Mouse (Mus musculus) forebrain, embryonic 11.5 days (tissue): ENCODE results near the gene Ifnl3. TPM values are rescaled to one million over a fixed set of nuclear protein-coding genes. Genes with fewer than 3 reads are reported as not detected.

Experiments
- microRNA-seq: library from miRNA; unstranded; fragments of <30 nt; microRNA quantifications from one replicate; pipeline ENCODE4, GENCODE M21; 2016; ENCODE audit not compliant: insufficient number of aligned reads
- polyA plus RNA-seq: library from polyadenylated mRNA; unstranded; fragments of >200 nt; fragmentation: Nextera tagmentation; extraction: Ambion mirVana; gene quantifications from 2 replicates; pipeline ENCODE4 v1.2.1, GENCODE M21; 2014

Gene Ifnl3
- polyA plus RNA-seq, 1 experiment from 2014 or later = not detected

Small RNA genes within 50 kb of the gene (microRNA-seq; reads per million reads assigned to microRNA genes)
- 2.5 reads per million for gene Mir7049

Other genes starting within 250 kb of the Ifnl3 start
- gene Eid2b, start 245.1 kb upstream of the Ifnl3 start, polyA plus RNA-seq = 15.4 and 17.3 TPM in 2 replicates
- gene Selenov, start 231.7 kb upstream of the Ifnl3 start, polyA plus RNA-seq = 0.24 TPM in 1 of 2 replicates, not detected in the other
- 43.6 and 50.5 TPM in 2 replicates for gene Dll3, start 220.6 kb upstream of the Ifnl3 start, polyA plus RNA-seq
- gene Timm50, start 210.8 kb upstream of the Ifnl3 start, polyA plus RNA-seq = 222 and 235 TPM in 2 replicates
- 97.2 and 104 TPM in 2 replicates for gene Supt5, start 184.1 kb upstream of the Ifnl3 start, polyA plus RNA-seq
- 727 and 782 TPM in 2 replicates for gene Rps16, start 172.2 kb upstream of the Ifnl3 start, polyA plus RNA-seq
- gene Plekhg2, start 150.2 kb upstream of the Ifnl3 start, polyA plus RNA-seq = 81.2 and 81.3 TPM in 2 replicates
- 4.5 and 5.2 TPM in 2 replicates for gene Zfp36, start 142.6 kb upstream of the Ifnl3 start, polyA plus RNA-seq
- 40.1 and 46.1 TPM in 2 replicates for gene Med29, start 130.1 kb upstream of the Ifnl3 start, polyA plus RNA-seq
- 82.0 and 82.9 TPM in 2 replicates for gene Paf1, start 129.9 kb upstream of the Ifnl3 start, polyA plus RNA-seq
- 4.0 and 4.9 TPM in 2 replicates for gene Gmfg, start 85.4 kb upstream of the Ifnl3 start, polyA plus RNA-seq
- gene Lrfn1, start 70.9 kb upstream of the Ifnl3 start, polyA plus RNA-seq = 6.1 and 8.2 TPM in 2 replicates
- not detected in 2 replicates for gene Ifnl2, start 12.4 kb upstream of the Ifnl3 start, polyA plus RNA-seq
- not detected in 2 replicates for gene Sycn, start 18.0 kb downstream of the Ifnl3 start, polyA plus RNA-seq
- gene Nccrp1, start 24.4 kb downstream of the Ifnl3 start, polyA plus RNA-seq = not detected in 2 replicates
- 40.7 and 41.1 TPM in 2 replicates for gene Samd4b, start 75.3 kb downstream of the Ifnl3 start, polyA plus RNA-seq
- 50.7 and 56.2 TPM in 2 replicates for gene Pak4, start 75.3 kb downstream of the Ifnl3 start, polyA plus RNA-seq
- not detected in 2 replicates for gene Acp7, start 108.5 kb downstream of the Ifnl3 start, polyA plus RNA-seq
- 4.3 and 6.7 TPM in 2 replicates for gene Fbxo27, start 170.0 kb downstream of the Ifnl3 start, polyA plus RNA-seq
- gene Fbxo17, start 194.0 kb downstream of the Ifnl3 start, polyA plus RNA-seq = 8.3 and 9.9 TPM in 2 replicates
- 116 and 131 TPM in 2 replicates for gene Mrps12, start 219.0 kb downstream of the Ifnl3 start, polyA plus RNA-seq
- gene Sars2, start 219.2 kb downstream of the Ifnl3 start, polyA plus RNA-seq = 35.6 and 37.8 TPM in 2 replicates
- not detected in 2 replicates for gene Ccer2, start 233.3 kb downstream of the Ifnl3 start, polyA plus RNA-seq
- gene Sirt2, start 243.9 kb downstream of the Ifnl3 start, polyA plus RNA-seq = 63.5 and 70.2 TPM in 2 replicates
- 45.6 and 49.9 TPM in 2 replicates for gene Nfkbib, start 244.7 kb downstream of the Ifnl3 start, polyA plus RNA-seq